Mouse (Mus musculus) kidney, adult 2 months (tissue): ENCODE results near the gene Nup93.

Experiments used
- CTCF ChIP-seq: fragments of 200-500 bp; conservative IDR thresholded peaks from 2 replicates; pipeline ENCODE4 v1.5.1; 2011; ENCODE audit warnings: low read depth, mild to moderate bottlenecking, control low read depth, low read length, moderate library complexity, mixed read lengths; ENCODE audit not compliant: insufficient read depth, insufficient read length
- POLR2A ChIP-seq: fragments of 200-500 bp; IDR thresholded peaks from one replicate; pipeline ENCODE4 v1.6.1; 2011; ENCODE audit warnings: low read depth, low read length, control low read depth

GRCm38 (mm10) chr8:94192926-94193325, 21.4 kb upstream of the Nup93 start:
- no peak for TF ChIP-seq POLR2A
- no peak for TF ChIP-seq CTCF
